Mouse (Mus musculus) layer of hippocampus, postnatal 10 days (tissue): ENCODE measurements at regions not wholly inside any gene's neighbourhood (a gene's known extent, or its start where the extent isn't known, plus 50 kb on each side); places are given as distances from the start of the nearest gene placed in this dataset.

Experiments used
- DNase-seq, 2 experiments: peaks; one replicate each; pipeline ENCODE4 v3.0.0; 2021; ENCODE audit warnings: low spot score in 2 of 2

GRCm38 (mm10) chr9:32815473-32815872 is 179.5 kb downstream of the Ets1 start:
- no peak for DNase-seq

- no peak for DNase-seq
These were observed 180.8 kb downstream of the Ets1 start for GRCm38 (mm10) chr9:32816649-32817425.

GRCm38 (mm10) chr9:32817442-32818358 is 181.7 kb downstream of the Ets1 start:
- DNase-seq = no peak

GRCm38 (mm10) chr9:32823439-32824133 is 187.6 kb downstream of the Ets1 start:
- DNase-seq = no peak

- DNase-seq = no peak
These were observed 188.1 kb downstream of the Ets1 start for GRCm38 (mm10) chr9:32824134-32824531.

DNA sequence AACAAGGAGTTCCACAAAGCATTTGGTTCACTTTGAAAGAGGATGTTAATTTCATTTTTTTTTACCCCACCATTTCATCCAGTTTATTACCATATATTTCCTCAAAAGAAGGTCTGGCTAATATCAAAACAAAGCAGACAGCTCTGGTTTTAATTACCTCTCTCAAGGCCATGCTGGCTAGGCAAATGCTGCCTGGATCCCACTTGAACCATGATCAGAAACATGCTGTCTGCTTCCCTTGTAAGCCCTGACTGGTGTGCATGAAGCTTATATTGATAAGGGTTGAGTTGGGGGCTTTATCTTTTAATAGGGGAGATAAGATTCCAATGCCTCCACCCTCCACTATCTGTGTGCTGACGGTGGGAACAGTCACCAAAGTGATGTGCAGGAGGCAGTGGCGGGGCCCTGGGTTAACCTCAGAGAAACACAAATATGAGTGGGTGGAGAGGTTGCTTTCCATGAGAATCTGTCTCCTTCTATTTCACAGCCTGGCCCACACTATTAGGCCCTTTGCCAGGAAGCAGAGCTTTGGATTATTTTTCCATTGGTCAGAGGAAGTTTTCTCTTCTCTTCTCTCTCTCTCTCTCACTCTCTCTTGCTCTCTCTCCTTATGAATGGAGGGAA is 194.4 kb downstream of the Ets1 start:
- DNase-seq = no peak

- DNase-seq = no peak
These were observed 197.4 kb downstream of the Ets1 start for GRCm38 (mm10) chr9:32833373-32833772.

- DNase-seq = no peak
These were observed 199.0 kb downstream of the Ets1 start for GRCm38 (mm10) chr9:32834751-32835625.

DNA sequence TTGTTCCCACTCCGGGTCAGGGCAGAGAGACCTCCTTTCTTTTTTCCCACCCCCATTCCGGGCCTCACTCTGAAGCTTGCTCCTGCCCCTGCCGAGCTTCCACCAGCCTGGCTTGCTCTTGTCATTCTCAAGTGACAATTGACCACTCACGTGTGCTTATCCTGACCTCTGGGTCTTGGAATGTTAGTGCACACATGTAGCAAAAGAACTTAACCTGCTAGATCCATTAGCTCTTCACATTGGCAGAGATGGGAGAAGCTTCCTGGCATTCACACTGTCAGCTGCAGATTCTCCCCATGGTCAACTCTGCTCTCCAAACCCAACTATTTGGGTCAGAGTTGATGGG is 199.6 kb downstream of the Ets1 start:
- no peak for DNase-seq

DNA sequence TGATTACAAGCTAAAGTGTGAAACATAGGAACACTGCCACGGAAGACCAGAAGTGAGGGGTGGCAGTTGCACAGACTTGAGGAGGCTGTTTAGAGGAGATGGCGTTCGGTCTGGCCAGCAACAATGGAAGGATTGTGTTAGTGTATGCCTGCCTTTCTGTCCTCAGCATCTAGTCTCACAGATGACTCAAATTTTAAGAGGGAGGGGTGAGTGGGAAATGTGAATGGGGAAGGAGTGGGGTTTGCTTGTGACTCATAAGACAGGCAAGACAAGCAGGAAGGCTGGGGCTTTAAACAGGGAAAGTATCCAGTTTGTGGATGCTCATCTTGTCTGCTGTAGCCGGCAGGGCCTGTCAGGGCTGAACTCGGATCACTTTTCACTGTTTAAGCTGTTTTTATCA is 200.3 kb downstream of the Ets1 start:
- no peak for DNase-seq

DNA sequence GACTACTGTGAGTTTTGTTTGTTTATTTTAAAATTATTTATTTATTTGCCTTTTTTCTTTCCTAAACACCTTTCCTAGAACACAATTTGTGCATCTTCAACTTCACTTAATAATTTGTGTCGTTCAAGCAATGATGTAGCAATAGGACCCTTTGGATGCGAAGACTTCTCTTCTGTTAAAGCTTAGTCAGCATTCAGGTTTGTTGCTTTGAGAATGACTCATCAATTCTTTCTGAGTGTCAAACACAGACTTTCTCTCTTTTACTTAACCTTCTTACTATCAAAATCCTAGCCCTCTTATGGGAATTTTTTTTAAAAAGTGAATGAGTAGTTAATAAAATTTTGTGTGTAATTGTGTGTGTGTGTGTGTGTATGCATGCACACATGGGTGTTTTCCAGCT is 211.3 kb downstream of the Ets1 start:
- no peak for DNase-seq

GRCm38 (mm10) chr9:32852282-32852681 is 216.3 kb downstream of the Ets1 start:
- no peak for DNase-seq

- no peak for DNase-seq
These were observed 227.3 kb downstream of the Ets1 start for GRCm38 (mm10) chr9:32863286-32863685.

- DNase-seq = no peak
These were observed 232.9 kb downstream of the Ets1 start for GRCm38 (mm10) chr9:32868936-32869335.

DNA sequence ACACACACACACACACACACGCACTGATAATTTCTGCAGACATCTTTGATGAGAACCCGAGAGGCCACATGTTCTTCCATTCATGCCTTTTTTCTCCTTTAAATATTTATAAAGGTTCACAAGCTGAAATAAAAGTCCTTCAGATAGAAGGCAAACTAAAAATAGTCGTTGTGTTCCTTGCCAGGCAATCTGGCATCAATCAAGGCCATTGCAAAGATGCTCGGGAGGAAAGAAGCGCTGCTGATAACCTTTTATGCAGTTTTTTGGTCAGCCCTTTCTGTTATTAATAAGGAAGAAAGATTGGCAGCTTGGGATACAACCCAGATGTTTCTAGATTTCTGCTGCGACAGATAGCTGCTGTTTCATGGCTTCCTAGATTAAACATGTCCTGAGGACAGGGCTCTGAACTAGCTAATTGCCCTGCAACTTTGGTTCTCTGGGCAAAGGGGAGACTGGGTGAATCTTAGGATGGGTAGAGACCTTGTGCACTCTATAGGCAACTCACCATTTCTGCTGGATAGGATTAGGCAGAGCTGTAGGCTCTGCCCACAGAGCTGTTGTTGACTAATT is 238.4 kb downstream of the Ets1 start:
- DNase-seq = no peak

DNA sequence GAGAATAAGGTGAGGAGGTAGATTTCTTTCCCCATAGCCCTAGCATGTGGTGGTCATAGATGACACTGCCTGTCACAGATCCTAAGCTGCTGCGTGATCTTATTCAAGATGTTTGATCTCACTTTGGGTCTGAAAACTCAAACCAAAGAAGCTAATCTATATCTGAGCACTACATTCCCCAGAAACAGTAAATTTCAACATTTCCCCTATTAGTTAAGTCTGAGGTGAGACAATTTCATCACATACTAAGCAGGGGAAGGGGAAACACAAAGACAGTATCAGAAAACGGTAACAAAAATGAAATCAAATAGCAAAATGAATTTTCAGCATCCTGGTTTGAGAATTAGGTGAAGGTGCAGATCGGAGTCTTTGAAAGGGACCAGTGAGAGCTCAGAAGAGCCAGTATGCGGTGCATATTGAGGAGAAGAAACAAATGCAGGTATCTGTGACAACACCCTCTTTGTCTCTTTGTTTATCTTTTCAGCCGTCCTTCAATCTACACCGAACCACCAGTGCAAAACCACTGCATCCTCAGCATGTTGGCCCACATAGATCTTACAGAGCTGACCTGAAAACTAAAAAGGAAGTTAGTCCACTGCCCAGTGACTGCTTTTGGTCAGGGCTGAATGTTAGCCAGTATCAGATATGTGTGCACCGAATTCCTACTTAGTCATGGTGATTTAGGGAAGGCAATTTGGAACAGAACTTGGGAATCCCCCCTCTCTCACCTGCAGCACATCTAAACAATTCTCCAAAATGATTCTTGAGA is 247.0 kb downstream of the Ets1 start:
- DNase-seq = no peak

- DNase-seq = no peak
These were observed 250.1 kb downstream of the Ets1 start for GRCm38 (mm10) chr9:32886008-32886650.

DNA sequence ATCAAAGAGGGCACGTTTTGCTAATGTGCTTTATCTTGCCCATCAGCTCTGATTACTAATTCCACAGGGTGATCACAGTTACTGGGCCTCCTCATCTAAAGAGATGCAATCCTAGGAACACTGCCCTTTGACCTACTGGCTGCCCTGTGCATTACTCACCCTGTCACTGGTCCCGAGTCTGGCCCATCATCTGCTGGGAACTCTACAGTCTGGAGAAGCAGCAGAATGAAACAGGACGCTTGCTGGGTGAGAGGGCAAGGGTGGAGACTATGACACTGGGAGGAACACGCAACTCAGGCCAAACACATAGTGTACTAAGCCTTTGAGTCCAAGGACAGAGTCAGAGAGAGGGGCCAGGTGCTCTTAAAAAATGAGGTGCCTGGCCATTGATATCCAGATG is 263.8 kb downstream of the Ets1 start:
- DNase-seq = no peak

GRCm38 (mm10) chr9:32901287-32901686 is 265.3 kb downstream of the Ets1 start:
- no peak for DNase-seq
